Mouse (Mus musculus) testis, adult 2 months (tissue): ENCODE measurements around the gene Man2a2.

Source experiments
- CTCF ChIP-seq: fragments of 200-500 bp; IDR thresholded peaks from 2 replicates; pipeline ENCODE4 v1.5.1; 2012; ENCODE audit warnings: low read depth, mild to moderate bottlenecking, inconsistent platforms, low read length, moderate library complexity; ENCODE audit not compliant: control insufficient read depth, insufficient read depth, insufficient replicate concordance
- POLR2A ChIP-seq: fragments of 200-500 bp; IDR thresholded peaks from 2 replicates; pipeline ENCODE4 v1.6.1; 2012; ENCODE audit warnings: low read depth, mild to moderate bottlenecking, inconsistent platforms, low read length, moderate library complexity; ENCODE audit not compliant: control insufficient read depth

GRCm38 (mm10) chr7:80368009-80368408 is 3.2 kb downstream of the Man2a2 start:
- TF ChIP-seq CTCF (no peak), POLR2A (no peak)
